Mouse (Mus musculus): Measurements from ENCODE around the gene Olfr204. TPM values are rescaled to one million over a fixed set of nuclear protein-coding genes. Genes with fewer than 3 reads are reported as not detected.

The Olfr204 gene
- total RNA-seq (2023), result not detected in 2 replicates

GRCm38 (mm10) chr16:59318148-59318547 is at the start of gene Olfr204:
Gene Olfr204 (minus strand): TSS chr16:59318248.

GRCm38 (mm10) chr16:59363893-59364292 is 45.8 kb upstream of the Olfr204 start, which contains the start of gene Olfr209:
Gene Olfr209 (minus strand): TSS chr16:59363993.

GRCm38 (mm10) chr16:59349146-59349545 is 31.1 kb upstream of the Olfr204 start, which contains the start of gene Olfr206:
Gene Olfr206 (minus strand): TSS chr16:59349246.

GRCm38 (mm10) chr16:59331038-59331437 is 13.0 kb upstream of the Olfr204 start, which contains the start of gene Olfr205:
Gene Olfr205 (minus strand): TSS chr16:59331138.

GRCm38 (mm10) chr16:59298581-59298980 is 19.5 kb downstream of the Olfr204 start, which contains the start of gene Olfr203:
Gene Olfr203 (plus strand): TSS chr16:59298881.

GRCm38 (mm10) chr16:59286693-59287092 is 31.4 kb downstream of the Olfr204 start, which contains the start of gene Olfr202:
Gene Olfr202 (minus strand): TSS chr16:59286793.

GRCm38 (mm10) chr16:59272532-59272931 is 45.5 kb downstream of the Olfr204 start, which contains the start of gene Olfr201:
Gene Olfr201 (minus strand): TSS chr16:59272632.

Other genes with a start within 250 kb of the Olfr204 start
- gene Olfr190, start 240.2 kb downstream of the Olfr204 start, total RNA-seq (2023), result not detected in 2 replicates
- not detected in 2 replicates for gene Olfr191, start 228.4 kb downstream of the Olfr204 start, total RNA-seq (2023)
- gene Olfr193, start 206.4 kb downstream of the Olfr204 start, total RNA-seq (2023), result not detected in 2 replicates
- gene Olfr194, start 197.2 kb downstream of the Olfr204 start, total RNA-seq (2023), result not detected in 2 replicates
- not detected in 2 replicates for gene Olfr195, start 171.2 kb downstream of the Olfr204 start, total RNA-seq (2023)
- not detected in 2 replicates for gene Olfr196, start 147.8 kb downstream of the Olfr204 start, total RNA-seq (2023)
- not detected in 2 replicates for gene Olfr198, start 114.7 kb downstream of the Olfr204 start, total RNA-seq (2023)
- gene Olfr199, start 98.5 kb downstream of the Olfr204 start, total RNA-seq (2023), result not detected in 2 replicates
- not detected in 2 replicates for gene Olfr201, start 45.6 kb downstream of the Olfr204 start, total RNA-seq (2023)
- not detected in 2 replicates for gene Olfr202, start 31.5 kb downstream of the Olfr204 start, total RNA-seq (2023)
- not detected in 2 replicates for gene Olfr203, start 19.4 kb downstream of the Olfr204 start, total RNA-seq (2023)
- not detected in 2 replicates for gene Olfr205, start 12.9 kb upstream of the Olfr204 start, total RNA-seq (2023)
- gene Olfr206, start 31.0 kb upstream of the Olfr204 start, total RNA-seq (2023), result not detected in 2 replicates
- not detected in 2 replicates for gene Olfr209, start 45.7 kb upstream of the Olfr204 start, total RNA-seq (2023)
- gene Gabrr3, start 89.1 kb upstream of the Olfr204 start, total RNA-seq (2023), result not detected in 2 replicates
- gene Riox2, start 153.5 kb upstream of the Olfr204 start, total RNA-seq (2023), result 12.0 and 16.5 TPM in 2 replicates

Data from neutrophil, adult 65 days (primary cell).